Mouse (Mus musculus) MEL (cell line): ENCODE data around the gene Flcn. TPM values are rescaled to one million over a fixed set of nuclear protein-coding genes. Genes with fewer than 3 reads are reported as not detected.

ENCODE experiments used
- DNase-seq: peaks from one replicate; pipeline ENCODE4 v3.0.0; 2011; ENCODE audit warnings: low read depth, low spot score
- H3K27ac ChIP-seq: 2 replicates; pipeline ENCODE4 v1.5.1; 2012; ENCODE audit warnings: low read depth, mild to moderate bottlenecking, control low read depth, low read length, moderate library complexity; ENCODE audit not compliant: control insufficient read depth
- H3K27me3 ChIP-seq, 2 experiments: fragments of 150-350 bp in 1 of 2; sonication (generic) in 1 of 2; 2 replicates each; pipeline ENCODE4 v1.6.1; 2012; ENCODE audit warnings: low read length in 2 of 2, mild to moderate bottlenecking in 2 of 2, improper control_type of control experiment in 1 of 2, moderate library complexity in 1 of 2; ENCODE audit not compliant: insufficient read depth in 2 of 2, control insufficient read depth in 1 of 2
- H3K36me3 ChIP-seq, 2 experiments: 2 replicates each; pipeline ENCODE4 v1.6.1; 2012 to 2014; ENCODE audit warnings: low read length in 2 of 2, improper control_type of control experiment in 1 of 2, inconsistent platforms in 1 of 2, mild to moderate bottlenecking in 1 of 2; ENCODE audit not compliant: insufficient read depth in 2 of 2, control insufficient read depth in 1 of 2
- H3K4me1 ChIP-seq, 2 experiments: fragments of 150-350 bp in 1 of 2; sonication (generic) in 1 of 2; 2 replicates each; pipeline ENCODE4 v1.6.1; 2012; ENCODE audit warnings: low read length in 2 of 2, improper control_type of control experiment in 1 of 2, mild to moderate bottlenecking in 1 of 2; ENCODE audit not compliant: insufficient read depth in 2 of 2, control insufficient read depth in 1 of 2
- H3K4me3 ChIP-seq, 2 experiments: fragments of 150-350 bp in 1 of 2; sonication (generic) in 1 of 2; 2 replicates each; pipeline ENCODE4 v1.5.1; 2012; ENCODE audit warnings: low read depth in 2 of 2, low read length in 2 of 2, mild to moderate bottlenecking in 2 of 2, moderate library complexity in 2 of 2, control low read depth in 1 of 2, improper control_type of control experiment in 1 of 2; ENCODE audit not compliant: control insufficient read depth in 1 of 2, insufficient read depth in 1 of 2
- H3K79me2 ChIP-seq: 2 replicates; pipeline ENCODE4 v1.6.1; 2012; ENCODE audit warnings: mild to moderate bottlenecking, low read length, moderate library complexity; ENCODE audit not compliant: control insufficient read depth, poor library complexity, insufficient read depth
- H3K9ac ChIP-seq: 2 replicates; pipeline ENCODE4 v1.6.1; 2012; ENCODE audit warnings: low read depth, mild to moderate bottlenecking, control low read depth, low read length, moderate library complexity; ENCODE audit not compliant: control insufficient read depth, poor library complexity, severe bottlenecking
- H3K9me3 ChIP-seq: fragments of 150-350 bp; sonication (generic); replicated peaks from 2 replicates; pipeline ENCODE4 v1.6.1; 2012; ENCODE audit warnings: mild to moderate bottlenecking, low read length, improper control_type of control experiment, moderate library complexity; ENCODE audit not compliant: insufficient read depth
- BHLHE40 ChIP-seq: IDR thresholded peaks from 2 replicates; pipeline ENCODE4 v1.6.1; 2012; ENCODE audit warnings: low read depth, mild to moderate bottlenecking, inconsistent platforms, low read length, improper control_type of control experiment, borderline replicate concordance
- CHD1 ChIP-seq: IDR thresholded peaks from 2 replicates; pipeline ENCODE4 v1.6.1; 2012; ENCODE audit warnings: low read depth, mild to moderate bottlenecking, inconsistent platforms, low read length, improper control_type of control experiment
- CHD2 ChIP-seq: IDR thresholded peaks from 2 replicates; pipeline ENCODE4 v1.6.1; 2011; ENCODE audit warnings: low read length, improper control_type of control experiment
- CTCF ChIP-seq, 3 experiments: IDR thresholded peaks in 2 of 3; conservative IDR thresholded peaks in 1 of 3; 2 replicates each; pipeline ENCODE4 v1.5.1; 2011 to 2012; ENCODE audit warnings: low read length in 3 of 3, low read depth in 2 of 3, mild to moderate bottlenecking in 2 of 3, improper control_type of control experiment in 1 of 3, inconsistent platforms in 1 of 3, mixed read lengths in 1 of 3, moderate library complexity in 1 of 3; ENCODE audit not compliant: control insufficient read depth in 1 of 3, insufficient read depth in 1 of 3, poor library complexity in 1 of 3, severe bottlenecking in 1 of 3
- E2F4 ChIP-seq: IDR thresholded peaks from 2 replicates; pipeline ENCODE4 v1.6.1; 2011; ENCODE audit warnings: low read depth, low read length, improper control_type of control experiment, borderline replicate concordance
- EP300 ChIP-seq, 2 experiments: IDR thresholded peaks; 2 replicates each; pipeline ENCODE4 v1.6.1; 2011; ENCODE audit warnings: improper control_type of control experiment in 2 of 2, low read length in 2 of 2, low read depth in 1 of 2, mild to moderate bottlenecking in 1 of 2
- HCFC1 ChIP-seq: IDR thresholded peaks from 2 replicates; pipeline ENCODE4 v1.6.1; 2012; ENCODE audit warnings: low read depth, mild to moderate bottlenecking, inconsistent platforms, low read length, improper control_type of control experiment, moderate library complexity
- JUND ChIP-seq: IDR thresholded peaks from 2 replicates; pipeline ENCODE4 v1.6.1; 2011; ENCODE audit warnings: low read depth, mild to moderate bottlenecking, improper control_type of control experiment, low read length
- MAFK ChIP-seq: IDR thresholded peaks from 2 replicates; pipeline ENCODE4 v1.6.1; 2011; ENCODE audit warnings: low read depth, mild to moderate bottlenecking, low read length, improper control_type of control experiment, borderline replicate concordance
- MAX ChIP-seq: IDR thresholded peaks from 2 replicates; pipeline ENCODE4 v1.6.1; 2011; ENCODE audit warnings: low read length, improper control_type of control experiment
- MAZ ChIP-seq: IDR thresholded peaks from 2 replicates; pipeline ENCODE4 v1.6.1; 2012; ENCODE audit warnings: low read depth, mild to moderate bottlenecking, inconsistent platforms, low read length, improper control_type of control experiment
- MXI1 ChIP-seq: IDR thresholded peaks from 2 replicates; pipeline ENCODE4 v1.6.1; 2011; ENCODE audit warnings: mild to moderate bottlenecking, low read depth, low read length, improper control_type of control experiment
- MYB ChIP-seq: IDR thresholded peaks from 2 replicates; pipeline ENCODE4 v1.6.1; 2011; ENCODE audit warnings: mild to moderate bottlenecking, low read depth, low read length, improper control_type of control experiment
- MYC ChIP-seq: IDR thresholded peaks from 2 replicates; pipeline ENCODE4 v1.6.1; 2011; ENCODE audit warnings: low read depth, mild to moderate bottlenecking, low read length, improper control_type of control experiment, moderate library complexity
- NELFE ChIP-seq: IDR thresholded peaks from 2 replicates; pipeline ENCODE4 v1.6.1; 2011; ENCODE audit warnings: low read depth, low read length, improper control_type of control experiment
- POLR2A ChIP-seq, 2 experiments: IDR thresholded peaks; 2 replicates each; pipeline ENCODE4 v1.6.1; 2011 to 2012; ENCODE audit warnings: low read length in 2 of 2, mild to moderate bottlenecking in 2 of 2, control low read depth in 1 of 2, improper control_type of control experiment in 1 of 2, low read depth in 1 of 2, moderate library complexity in 1 of 2; ENCODE audit not compliant: control insufficient read depth in 1 of 2, insufficient read depth in 1 of 2, poor library complexity in 1 of 2
- POLR2AphosphoS2 ChIP-seq: IDR thresholded peaks from 2 replicates; pipeline ENCODE4 v1.6.1; 2011; ENCODE audit warnings: low read length, improper control_type of control experiment
- POLR2AphosphoS5 ChIP-seq: IDR thresholded peaks from 2 replicates; pipeline ENCODE4 v1.6.1; 2012; ENCODE audit warnings: low read depth, borderline replicate concordance, mild to moderate bottlenecking, inconsistent platforms, low read length, moderate library complexity, mixed read lengths
- RCOR1 ChIP-seq: IDR thresholded peaks from 2 replicates; pipeline ENCODE4 v1.6.1; 2012; ENCODE audit warnings: low read depth, mild to moderate bottlenecking, inconsistent platforms, low read length, improper control_type of control experiment
- SIN3A ChIP-seq: IDR thresholded peaks from 2 replicates; pipeline ENCODE4 v1.6.1; 2012; ENCODE audit warnings: low read length, improper control_type of control experiment, inconsistent platforms
- TBP ChIP-seq: IDR thresholded peaks from 2 replicates; pipeline ENCODE4 v1.8.0; 2011; ENCODE audit warnings: low read depth, low read length, improper control_type of control experiment
- TCF12 ChIP-seq: IDR thresholded peaks from 2 replicates; pipeline ENCODE4 v1.6.1; 2014; ENCODE audit warnings: low read depth, mild to moderate bottlenecking, inconsistent platforms, low read length, improper control_type of control experiment, moderate library complexity
- UBTF ChIP-seq: IDR thresholded peaks from 2 replicates; pipeline ENCODE4 v1.6.1; 2012; ENCODE audit warnings: low read depth, mild to moderate bottlenecking, inconsistent platforms, low read length, improper control_type of control experiment, moderate library complexity, borderline replicate concordance; ENCODE audit not compliant: insufficient read depth
- USF1 ChIP-seq: IDR thresholded peaks from 2 replicates; pipeline ENCODE4 v1.6.1; 2014; ENCODE audit warnings: low read depth, mild to moderate bottlenecking, inconsistent platforms, low read length, improper control_type of control experiment, moderate library complexity
- USF2 ChIP-seq, 2 experiments: IDR thresholded peaks; 2 replicates each; pipeline ENCODE4 v1.6.1; 2011 to 2012; ENCODE audit warnings: improper control_type of control experiment in 2 of 2, low read length in 2 of 2, borderline replicate concordance in 1 of 2, inconsistent platforms in 1 of 2, low read depth in 1 of 2, mild to moderate bottlenecking in 1 of 2; ENCODE audit not compliant: insufficient read depth in 1 of 2
- ZMIZ1 ChIP-seq: IDR thresholded peaks from 2 replicates; pipeline ENCODE4 v1.6.1; 2012; ENCODE audit warnings: low read depth, mild to moderate bottlenecking, inconsistent platforms, low read length, improper control_type of control experiment, moderate library complexity
- ZNF384 ChIP-seq: IDR thresholded peaks from 2 replicates; pipeline ENCODE4 v1.6.1; 2012; ENCODE audit warnings: low read depth, mild to moderate bottlenecking, inconsistent platforms, low read length, improper control_type of control experiment
- polyA plus RNA-seq, 2 experiments: library from polyadenylated mRNA; stranded (reverse) in 1 of 2; unstranded in 1 of 2; fragments of >175 nt in 1 of 2; fragments of >200 nt in 1 of 2; gene quantifications; 2 replicates each; pipeline versions ENCODE4 v1.2.1 to v1.2.4; 2012; ENCODE audit warnings: low replicate concordance in 2 of 2, low read depth in 1 of 2; ENCODE audit not compliant: insufficient read length in 2 of 2, insufficient read depth in 1 of 2, missing spikeins in 1 of 2
- total RNA-seq: library from RNA; depleted of rRNA; stranded (reverse); fragments of 300-350 nt; gene quantifications from 2 replicates; pipeline ENCODE4 v1.2.3, GENCODE M21; 2012

Flcn gene
- total and polyA plus RNA-seq, 3 experiments = 33.7 to 36.1 TPM; not detected in 1

- TF ChIP-seq JUND = no peak
- TF ChIP-seq SIN3A = peak; percentile 81
Observed at GRCm38 (mm10) chr11:59847131-59847530, 37.3 kb upstream of the Flcn start (continued).

- H3K79me2 ChIP-seq = peaks cover 10% of the 10 kb centered on the region
- no peak for TF ChIP-seq POLR2A (IDR thresholded peaks at IDR 0.05; ENCODE audit: control insufficient read depth in 1 of 2, insufficient read depth in 1 of 2, low read depth in 1 of 2, low read length in 2 of 2, poor library complexity in 1 of 2)
- no peak for TF ChIP-seq ZMIZ1
- no peak for TF ChIP-seq CHD2
- no peak for TF ChIP-seq MAFK
- no peak for TF ChIP-seq HCFC1
- no peak overlapping the region for H3K9ac ChIP-seq
- H3K4me1 ChIP-seq = peaks cover 4 to 8% of the 10 kb centered on the region in 2 experiments; a peak in 3 of 4 replicates
- no peaks in the 10 kb centered on the region for H3K9me3 ChIP-seq
- DNase-seq = no peak
- H3K4me3 ChIP-seq = no peak overlapping the region
- H3K36me3 ChIP-seq = peaks cover 0 to 9% of the 10 kb centered on the region in 2 experiments; a peak in 2 of 4 replicates
- H3K27me3 ChIP-seq = no peaks in the 10 kb centered on the region
- no peak overlapping the region for H3K27ac ChIP-seq
Observed at GRCm38 (mm10) chr11:59846311-59846710, 36.5 kb upstream of the Flcn start.

- Histone ChIP-seq H3K27me3 (no peaks in the 10 kb centered on the region), H3K4me1 (peaks cover 5 to 14% of the 10 kb centered on the region in 2 experiments), H3K9me3 (no peaks in the 10 kb centered on the region), H3K79me2 (peaks cover 30% of the 10 kb centered on the region), H3K36me3 (peaks cover 14 to 24% of the 10 kb centered on the region in 2 experiments), H3K27ac (peak within 1 kb of the TSS; percentile 98), H3K9ac (peak within 1 kb of the TSS; percentile 99), H3K4me3 (peak within 1 kb of the TSS; percentile 93 to 94)
- peak; percentile 100 for DNase-seq
- TF ChIP-seq MAX (peak; percentile 70), ZNF384 (no peak), E2F4 (peak; percentile 96), BHLHE40 (no peak), UBTF (no peak), MAZ (peak; percentile 72), NELFE (peak; percentile 97), CHD1 (no peak), HCFC1 (peak; percentile 87), MXI1 (peak; percentile 64), USF2 (IDR thresholded peaks at IDR 0.05; ENCODE audit: borderline replicate concordance in 1 of 2, insufficient read depth in 1 of 2, low read depth in 1 of 2, low read length in 2 of 2) (no peak), TCF12 (0 out of 2 replicates have a peak, but pooled peaks have one; percentile 31), MYB (no peak), SIN3A (peak; percentile 68), CHD2 (peak; percentile 93), CTCF (IDR thresholded peaks at IDR 0.05 in 2 of 3, conservative IDR thresholded peaks at IDR 0.05 in 1 of 3; ENCODE audit: control insufficient read depth in 1 of 3, insufficient read depth in 1 of 3, low read depth in 2 of 3, low read length in 3 of 3, poor library complexity in 1 of 3, severe bottlenecking in 1 of 3) (no peak), POLR2A (IDR thresholded peaks at IDR 0.05; ENCODE audit: control insufficient read depth in 1 of 2, insufficient read depth in 1 of 2, low read depth in 1 of 2, low read length in 2 of 2, poor library complexity in 1 of 2) (peak; percentile 69 to 92), RCOR1 (no peak), EP300 (IDR thresholded peaks at IDR 0.05; ENCODE audit: low read depth in 1 of 2, low read length in 2 of 2) (no peak), ZMIZ1 (peak; percentile 92), USF1 (no peak), TBP (peak; percentile 91), MAFK (no peak), POLR2AphosphoS2 (peak; percentile 96), MYC (peak; percentile 73; the same call in 1 of the 2 replicates), POLR2AphosphoS5 (peak; percentile 79; the same call in 1 of the 2 replicates)
Observed at GRCm38 (mm10) chr11:59839459-59840126, 29.8 kb upstream of the Flcn start, which contains the start of gene Cops3. Cops3 (minus strand) TSS chr11:59839838.
